Mouse (Mus musculus): ENCODE measurements at regions not wholly inside any gene's neighbourhood (a gene's known extent, or its start where the extent isn't known, plus 50 kb on each side); places are given as distances from the start of the nearest gene placed in this dataset.

DNA sequence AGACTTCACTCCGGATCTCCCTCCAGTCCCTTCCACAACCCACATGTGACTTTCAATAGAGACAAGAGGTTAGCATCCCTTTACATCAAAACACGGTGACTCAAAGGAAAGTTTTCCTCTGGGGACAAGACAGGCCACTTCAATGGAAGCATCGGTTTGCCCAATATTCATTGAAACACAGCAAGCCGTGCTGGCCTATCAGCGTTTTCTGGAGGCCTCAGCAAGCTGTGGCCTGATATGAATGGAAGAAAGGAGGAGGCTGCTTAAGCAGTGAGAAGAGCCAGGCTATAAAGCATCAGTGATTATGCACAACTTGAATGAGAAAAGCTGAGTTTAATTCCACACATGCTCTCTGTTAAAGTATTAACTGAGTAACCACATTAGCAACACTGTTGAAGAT, 125.3 kb upstream of the Map3k7 start:
- no peak for ATAC-seq (ENCODE audit: low FRiP score)
- no peak overlapping the region for H3K27ac ChIP-seq
- no peaks in the 10 kb centered on the region for H3K9me3 ChIP-seq
- no peak overlapping the region for H3K4me2 ChIP-seq
- H3K9ac ChIP-seq = no peak overlapping the region
- no peaks in the 10 kb centered on the region for H3K27me3 ChIP-seq
- 33% methylated on average over 5 of the region's 5 CpGs for WGBS
- H3K36me3 ChIP-seq = no peaks in the 10 kb centered on the region
- H3K4me1 ChIP-seq (replicated peaks) = peaks cover 17% of the 10 kb centered on the region
- no peak overlapping the region for H3K4me3 ChIP-seq

DNA sequence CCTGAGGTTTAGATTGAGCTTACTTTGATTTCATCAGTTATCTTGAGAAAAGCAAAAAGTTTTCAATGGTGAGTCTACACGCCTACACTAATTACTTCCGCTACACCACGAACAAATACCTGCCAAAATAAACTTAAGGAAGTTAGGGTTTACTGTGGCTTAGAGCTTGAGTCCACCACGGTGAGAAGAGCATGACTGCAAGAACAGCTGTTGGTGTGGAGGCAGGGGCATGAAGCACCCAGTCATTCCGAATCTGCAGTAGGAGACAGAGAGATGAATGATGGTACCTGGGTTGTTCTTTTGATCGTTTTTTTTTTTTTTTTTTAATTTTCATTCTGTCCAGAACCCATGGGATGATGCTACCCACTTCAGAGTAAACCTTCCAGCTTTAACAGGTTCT, 114.1 kb upstream of the Map3k7 start:
- WGBS = 87% methylated on average over 6 of the region's 6 CpGs
- Histone ChIP-seq H3K9me3 (no peaks in the 10 kb centered on the region), H3K36me3 (no peaks in the 10 kb centered on the region), H3K27me3 (no peaks in the 10 kb centered on the region), H3K4me1 (replicated peaks) (no peaks in the 10 kb centered on the region), H3K9ac (no peak overlapping the region), H3K27ac (no peak overlapping the region), H3K4me2 (no peak overlapping the region), H3K4me3 (no peak overlapping the region)
- no peak for ATAC-seq (ENCODE audit: low FRiP score)

DNA sequence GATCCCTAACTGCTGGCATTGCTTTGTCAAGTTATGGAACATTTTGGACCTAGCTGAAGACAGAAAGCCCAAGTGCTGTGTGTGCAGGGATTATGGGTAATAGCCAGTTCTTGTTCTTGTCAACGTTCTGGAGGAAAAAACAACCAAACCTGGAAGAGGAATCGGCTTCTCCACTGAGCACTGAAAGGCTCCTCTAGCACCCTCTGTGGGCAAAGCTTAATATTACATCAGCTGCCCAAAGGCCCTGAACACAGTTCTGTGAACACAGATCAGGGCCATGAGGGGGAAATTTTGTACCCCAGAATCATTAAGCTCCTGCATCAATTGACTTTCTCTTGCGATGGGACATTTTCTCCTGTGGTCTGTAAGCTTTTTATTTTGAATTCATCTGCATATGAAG, 112.9 kb upstream of the Map3k7 start:
- 63% methylated on average over 3 of the region's 3 CpGs for WGBS
- no peaks in the 10 kb centered on the region for H3K9me3 ChIP-seq
- H3K4me2 ChIP-seq = no peak overlapping the region
- no peaks in the 10 kb centered on the region for H3K4me1 ChIP-seq (replicated peaks)
- H3K27ac ChIP-seq = no peak overlapping the region
- no peaks in the 10 kb centered on the region for H3K36me3 ChIP-seq
- H3K4me3 ChIP-seq = no peak overlapping the region
- no peak overlapping the region for H3K9ac ChIP-seq
- H3K27me3 ChIP-seq = no peaks in the 10 kb centered on the region
- ATAC-seq (ENCODE audit: low FRiP score) = no peak

DNA sequence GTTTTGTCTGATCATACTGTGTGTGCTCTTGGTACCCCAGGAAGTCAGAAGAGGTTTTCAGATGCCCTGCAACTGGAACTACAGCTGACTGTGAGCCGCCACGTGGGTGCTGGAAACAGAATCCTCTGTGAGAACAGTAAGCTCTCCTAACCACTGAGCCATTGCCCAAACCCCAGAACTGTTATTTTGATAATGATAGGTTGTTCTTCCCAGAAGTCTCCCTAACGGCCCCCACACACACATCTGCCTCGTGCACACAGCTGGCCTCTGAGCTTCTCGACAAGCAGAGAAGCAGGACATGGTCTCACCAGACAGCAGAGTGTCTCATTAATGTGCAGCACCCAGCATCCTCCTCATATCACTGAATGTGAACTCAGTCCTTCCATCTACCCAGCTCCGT, 110.0 kb upstream of the Map3k7 start:
- no peaks in the 10 kb centered on the region for H3K4me1 ChIP-seq (replicated peaks)
- H3K36me3 ChIP-seq = no peaks in the 10 kb centered on the region
- H3K27ac ChIP-seq = no peak overlapping the region
- H3K9me3 ChIP-seq = no peaks in the 10 kb centered on the region
- no peaks in the 10 kb centered on the region for H3K27me3 ChIP-seq
- H3K4me3 ChIP-seq = no peak overlapping the region
- 91% methylated on average over 6 of the region's 6 CpGs for WGBS
- no peak overlapping the region for H3K4me2 ChIP-seq
- H3K9ac ChIP-seq = no peak overlapping the region
- ATAC-seq (ENCODE audit: low FRiP score) = no peak

DNA sequence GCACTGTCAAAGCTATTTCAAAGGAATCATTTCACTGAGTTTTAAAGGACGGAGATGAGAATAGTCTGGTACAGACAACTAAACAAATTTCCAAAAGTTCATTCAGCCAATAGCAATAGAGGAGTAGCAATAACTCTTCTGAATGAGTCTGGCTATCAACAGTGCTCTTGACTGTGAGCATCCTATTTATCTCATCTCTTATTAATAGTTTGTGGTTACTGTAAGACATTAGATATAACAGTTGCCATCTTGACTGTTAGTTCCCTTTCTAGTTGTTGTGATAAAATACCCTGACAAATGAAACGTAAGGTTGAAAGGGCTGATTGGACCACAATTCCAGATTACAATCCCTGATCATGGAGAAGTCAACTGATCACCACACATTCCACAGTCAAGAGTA, 103.5 kb upstream of the Map3k7 start:
- Histone ChIP-seq H3K27me3 (no peaks in the 10 kb centered on the region), H3K9me3 (no peaks in the 10 kb centered on the region), H3K9ac (no peak overlapping the region), H3K4me1 (replicated peaks) (no peaks in the 10 kb centered on the region), H3K36me3 (no peaks in the 10 kb centered on the region), H3K4me3 (no peak overlapping the region), H3K27ac (no peak overlapping the region), H3K4me2 (no peak overlapping the region)
- no peak for ATAC-seq (ENCODE audit: low FRiP score)
- WGBS = 96% methylated on average over 2 of the region's 2 CpGs

DNA sequence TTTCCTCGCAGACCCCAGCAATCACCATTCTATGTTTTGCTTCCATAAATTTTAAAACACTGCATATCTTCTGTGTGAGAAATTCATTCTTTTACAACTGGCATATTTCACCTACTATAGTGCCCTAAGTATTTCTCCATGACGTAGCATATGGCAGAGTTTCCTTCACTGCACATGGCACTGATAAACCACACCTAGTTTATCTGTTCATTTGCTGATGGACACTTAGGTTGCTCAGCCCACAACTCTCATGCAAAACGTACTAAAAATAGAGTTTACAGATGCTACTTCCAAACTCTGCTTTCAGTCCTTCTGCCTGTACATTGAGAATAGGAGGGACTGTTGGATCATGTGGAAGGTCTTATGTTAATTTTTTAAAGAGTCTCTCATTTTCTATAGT, 102.7 kb upstream of the Map3k7 start:
- Histone ChIP-seq H3K36me3 (no peaks in the 10 kb centered on the region), H3K9me3 (0 out of 2 replicates have a peak, but pooled peaks cover under 1% of the 10 kb centered on the region), H3K27me3 (no peaks in the 10 kb centered on the region), H3K4me3 (no peak overlapping the region), H3K27ac (no peak overlapping the region), H3K4me2 (no peak overlapping the region), H3K9ac (no peak overlapping the region), H3K4me1 (replicated peaks) (no peaks in the 10 kb centered on the region)
- 91% methylated on average over 3 of the region's 3 CpGs for WGBS
- ATAC-seq (ENCODE audit: low FRiP score) = no peak

DNA sequence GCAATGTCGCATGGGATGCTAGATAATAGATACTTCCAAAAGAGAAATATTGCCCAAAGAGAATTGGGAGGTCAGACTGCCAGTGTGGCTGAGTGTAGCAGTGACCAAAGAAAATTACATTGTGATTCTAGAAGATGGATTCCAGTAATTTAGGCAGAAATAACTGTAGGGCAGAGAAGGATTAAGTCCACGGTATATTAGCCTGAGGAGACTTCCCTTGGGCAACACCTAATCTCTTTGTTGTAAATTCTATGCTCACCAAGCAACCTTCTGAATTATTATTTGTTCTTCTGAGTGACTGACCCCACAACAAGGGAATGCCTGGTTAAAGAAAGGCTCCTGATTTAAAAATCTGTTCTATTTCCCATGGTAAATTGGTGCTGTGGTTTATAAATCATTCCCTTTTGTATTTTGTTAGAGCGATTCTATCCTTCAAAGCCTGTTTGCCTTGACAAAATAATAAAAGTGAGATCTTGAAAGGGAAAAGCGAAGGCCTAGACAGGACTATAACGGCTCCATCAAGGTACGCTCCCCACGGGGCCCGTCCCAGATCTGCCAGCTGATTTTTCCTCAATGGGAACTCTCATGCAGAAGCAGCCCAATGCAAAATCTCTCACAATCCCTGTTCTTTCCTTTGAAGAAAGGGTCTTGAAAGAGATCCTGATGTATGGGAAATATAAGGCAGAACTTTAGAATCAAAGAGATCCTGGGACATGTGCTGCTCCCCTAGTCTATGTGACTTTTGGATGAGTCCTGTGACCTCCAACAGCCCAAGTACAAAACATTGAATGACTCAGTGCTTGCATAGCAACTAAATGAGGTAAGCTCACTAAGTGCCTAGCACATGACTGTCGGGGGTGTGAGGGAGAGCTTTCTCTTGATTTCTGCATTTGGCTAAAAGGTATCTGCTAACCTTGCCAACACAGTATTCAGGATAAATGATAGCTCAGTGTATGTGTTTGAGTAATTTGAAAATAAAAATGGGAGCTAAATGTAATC, 90.6 kb upstream of the Map3k7 start:
- Histone ChIP-seq H3K9ac (no peak overlapping the region), H3K4me1 (replicated peaks) (peaks cover 26% of the 10 kb centered on the region), H3K4me3 (no peak overlapping the region), H3K9me3 (no peaks in the 10 kb centered on the region), H3K27ac (0 out of 2 replicates have a peak overlapping the region, but pooled peaks have one; percentile 52), H3K27me3 (no peaks in the 10 kb centered on the region), H3K4me2 (no peak overlapping the region), H3K36me3 (no peaks in the 10 kb centered on the region)
- no peak for ATAC-seq (ENCODE audit: low FRiP score)
- 43% methylated on average over 9 of the region's 9 CpGs for WGBS

DNA sequence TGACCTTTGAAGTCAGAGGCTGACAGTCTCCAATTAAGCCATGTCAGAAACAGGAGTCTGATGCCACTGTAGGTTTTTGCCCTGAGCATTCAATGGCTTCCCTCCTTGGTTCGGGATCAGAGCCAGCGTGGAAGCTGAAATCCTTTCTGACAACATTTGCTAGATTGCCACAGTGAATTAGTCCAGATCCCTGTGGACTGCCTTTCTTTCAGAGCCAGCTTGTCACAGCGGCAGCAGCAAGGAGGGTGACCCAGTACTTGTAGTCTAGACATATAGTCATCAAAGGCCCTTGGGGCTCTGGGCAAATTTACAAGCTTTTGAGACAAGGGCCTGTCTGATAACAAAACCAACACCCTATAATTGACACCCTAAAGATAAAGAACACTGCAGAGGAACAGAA, 86.5 kb upstream of the Map3k7 start:
- H3K27ac ChIP-seq = peak overlapping the region; percentile 58
- H3K4me2 ChIP-seq = no peak overlapping the region
- peaks cover 45% of the 10 kb centered on the region for H3K4me1 ChIP-seq (replicated peaks)
- H3K4me3 ChIP-seq = no peak overlapping the region
- no peak overlapping the region for H3K9ac ChIP-seq
- no peaks in the 10 kb centered on the region for H3K27me3 ChIP-seq
- ATAC-seq (ENCODE audit: low FRiP score) = peak; percentile 22; the same call in 1 of the 2 replicates
- no peaks in the 10 kb centered on the region for H3K36me3 ChIP-seq
- no peaks in the 10 kb centered on the region for H3K9me3 ChIP-seq
- WGBS = 19% methylated on average over 3 of the region's 3 CpGs

DNA sequence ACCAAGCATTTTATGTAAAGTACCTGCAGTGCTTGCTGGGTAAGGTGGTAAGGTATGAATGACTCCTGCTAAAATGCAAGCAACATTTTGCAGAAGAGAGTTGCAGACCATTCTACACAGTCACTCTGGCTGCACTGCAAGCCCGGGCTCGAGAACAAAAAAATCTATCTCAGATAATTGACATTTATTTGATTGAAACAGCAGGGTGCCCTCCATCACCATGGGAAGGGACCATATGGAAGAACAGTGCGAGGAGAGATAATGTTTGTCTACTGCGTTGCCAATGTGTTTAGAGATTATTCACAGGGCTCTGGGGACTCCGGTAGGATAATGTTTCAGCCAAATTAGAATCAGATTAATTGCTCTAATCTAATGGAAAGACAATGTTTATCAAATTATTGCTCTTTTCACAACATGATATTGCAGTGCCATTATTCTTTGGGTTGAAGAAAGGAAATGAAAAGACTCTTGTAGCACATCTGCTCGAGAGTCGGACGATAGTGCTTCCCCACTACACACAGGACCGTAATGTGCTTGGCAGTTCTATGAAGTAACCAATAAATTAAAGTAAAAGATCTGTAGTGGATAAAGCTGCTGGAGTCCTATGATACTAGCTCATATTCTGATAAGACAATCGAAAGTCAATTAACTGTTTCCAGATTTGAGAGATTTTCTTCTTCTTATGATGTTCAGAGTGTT, 85.3 kb upstream of the Map3k7 start:
- Histone ChIP-seq H3K27me3 (0 out of 2 replicates have a peak, but pooled peaks cover 5% of the 10 kb centered on the region), H3K4me3 (no peak overlapping the region), H3K36me3 (no peaks in the 10 kb centered on the region), H3K4me2 (peak overlapping the region; percentile 21; the same call in 1 of the 2 replicates), H3K4me1 (replicated peaks) (peaks cover 34% of the 10 kb centered on the region), H3K27ac (peak overlapping the region; percentile 23; the same call in 1 of the 2 replicates), H3K9me3 (no peaks in the 10 kb centered on the region), H3K9ac (no peak overlapping the region)
- peak; percentile 86 for ATAC-seq (ENCODE audit: low FRiP score)
- 25% methylated on average over 10 of the region's 10 CpGs for WGBS

DNA sequence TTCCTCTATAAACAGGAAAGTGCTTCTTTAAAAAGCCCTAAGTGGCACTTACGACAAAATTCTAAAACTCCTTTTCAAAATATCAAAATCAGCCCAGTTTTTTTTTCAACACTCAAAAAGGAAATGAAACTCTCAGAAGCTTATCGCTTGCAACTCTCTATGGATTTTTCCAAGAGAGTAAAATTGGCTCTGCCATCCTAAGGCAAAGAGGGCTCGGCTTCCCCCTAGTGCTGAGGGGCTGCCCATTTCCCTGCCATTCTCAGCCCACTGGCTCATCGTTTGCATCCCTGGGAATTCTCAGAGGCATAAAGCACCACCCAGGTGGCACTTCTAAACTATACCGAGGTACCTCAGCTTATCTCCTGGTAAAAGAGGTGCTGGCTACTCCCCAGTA, 84.7 kb upstream of the Map3k7 start:
- no peak for ATAC-seq (ENCODE audit: low FRiP score)
- no peak overlapping the region for H3K4me2 ChIP-seq
- peak overlapping the region; percentile 50 for H3K27ac ChIP-seq
- WGBS = 38% methylated on average over 5 of the region's 5 CpGs
- H3K27me3 ChIP-seq = 0 out of 2 replicates have a peak, but pooled peaks cover 5% of the 10 kb centered on the region
- H3K4me1 ChIP-seq (replicated peaks) = peaks cover 32% of the 10 kb centered on the region
- H3K4me3 ChIP-seq = no peak overlapping the region
- H3K9me3 ChIP-seq = no peaks in the 10 kb centered on the region
- H3K9ac ChIP-seq = no peak overlapping the region
- H3K36me3 ChIP-seq = no peaks in the 10 kb centered on the region

DNA sequence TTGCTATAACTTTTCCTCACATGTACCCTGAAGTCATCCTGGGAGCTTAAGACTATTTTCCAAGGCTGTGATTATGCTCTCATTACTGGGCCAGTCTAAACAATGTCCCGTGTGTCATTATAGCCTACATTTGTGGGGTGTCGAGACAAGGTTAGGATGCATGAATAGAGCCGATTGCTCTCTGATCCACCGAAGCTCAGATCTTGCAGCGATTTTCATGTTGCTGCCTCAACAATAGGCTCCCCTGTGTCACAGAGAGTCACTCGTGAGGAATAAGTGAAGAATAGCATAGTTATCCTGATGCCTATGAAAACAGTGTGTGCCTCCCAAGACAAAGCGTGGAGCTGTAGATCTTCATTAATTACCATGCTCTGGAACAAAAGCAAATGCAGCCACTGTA, 83.7 kb upstream of the Map3k7 start:
- peak overlapping the region; percentile 40; the same call in 1 of the 2 replicates for H3K27ac ChIP-seq
- H3K4me1 ChIP-seq (replicated peaks) = peaks cover 32% of the 10 kb centered on the region
- H3K27me3 ChIP-seq = 0 out of 2 replicates have a peak, but pooled peaks cover 5% of the 10 kb centered on the region
- no peak for ATAC-seq (ENCODE audit: low FRiP score)
- no peaks in the 10 kb centered on the region for H3K36me3 ChIP-seq
- H3K4me3 ChIP-seq = no peak overlapping the region
- 20% methylated on average over 7 of the region's 7 CpGs for WGBS
- H3K9me3 ChIP-seq = no peaks in the 10 kb centered on the region
- peak overlapping the region; percentile 23; the same call in 1 of the 2 replicates for H3K4me2 ChIP-seq
- H3K9ac ChIP-seq = no peak overlapping the region

DNA sequence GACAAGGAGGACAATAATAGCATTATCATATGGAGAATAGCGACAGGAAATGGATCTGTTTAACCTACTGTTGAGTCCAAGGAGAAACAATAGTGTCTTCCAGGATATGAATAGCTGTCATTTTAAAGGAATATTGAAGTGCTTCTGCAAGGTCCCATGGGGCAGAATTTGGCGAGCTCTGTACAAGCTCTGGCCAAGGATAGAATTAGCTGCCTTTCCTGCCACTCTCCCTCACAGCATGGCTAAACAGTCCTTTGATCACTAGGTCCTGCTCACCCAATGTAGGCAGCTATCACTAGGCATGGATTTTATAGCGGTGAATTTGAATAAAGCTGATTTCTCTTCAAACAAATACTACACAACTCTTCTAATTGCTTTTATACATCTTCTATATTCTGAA, 74.2 kb upstream of the Map3k7 start:
- WGBS = 66% methylated on average over 3 of the region's 3 CpGs
- no peak for ATAC-seq (ENCODE audit: low FRiP score)

More for the DNA sequence above, 74.2 kb upstream of the Map3k7 start:
- H3K9ac ChIP-seq = no peak overlapping the region
- no peaks in the 10 kb centered on the region for H3K27me3 ChIP-seq
- H3K9me3 ChIP-seq = no peaks in the 10 kb centered on the region
- H3K4me3 ChIP-seq = no peak overlapping the region
- H3K4me2 ChIP-seq = no peak overlapping the region
- H3K27ac ChIP-seq = no peak overlapping the region
- H3K4me1 ChIP-seq (replicated peaks) = no peaks in the 10 kb centered on the region
- H3K36me3 ChIP-seq = no peaks in the 10 kb centered on the region

Measured in hindbrain, embryonic 13.5 days (tissue).